Mouse (Mus musculus) embryonic fibroblast, embryonic 13.5 days (primary cell): ENCODE results near the gene Sik2. TPM values are rescaled to one million over a fixed set of nuclear protein-coding genes. Genes with fewer than 3 reads are reported as not detected.

Experiments
- H3K27ac ChIP-seq: 2 replicates; pipeline ENCODE4 v1.5.1; 2012; ENCODE audit warnings: low read length, control low read depth, inconsistent platforms; ENCODE audit not compliant: insufficient read depth
- H3K4me1 ChIP-seq: 2 replicates; pipeline ENCODE4 v1.6.1; 2011; ENCODE audit warnings: low read length; ENCODE audit not compliant: control insufficient read depth, insufficient read depth
- H3K4me3 ChIP-seq: 2 replicates; pipeline ENCODE4 v1.5.1; 2011; ENCODE audit warnings: mild to moderate bottlenecking, control low read depth, low read length; ENCODE audit not compliant: insufficient read depth
- CTCF ChIP-seq: IDR thresholded peaks from 2 replicates; pipeline ENCODE4 v1.5.1; 2011; ENCODE audit warnings: mild to moderate bottlenecking, control low read depth, low read length, moderate library complexity, borderline replicate concordance; ENCODE audit not compliant: insufficient read depth
- POLR2A ChIP-seq: IDR thresholded peaks from 2 replicates; pipeline ENCODE4 v1.6.1; 2011; ENCODE audit warnings: low read depth, mild to moderate bottlenecking, control low read depth, low read length, moderate library complexity
- polyA plus RNA-seq: library from polyadenylated mRNA; stranded (reverse); fragments of >200 nt; gene quantifications from 2 replicates; pipeline ENCODE4 v1.2.4, GENCODE M21; 2011; ENCODE audit warnings: low read depth; ENCODE audit not compliant: missing spikeins, insufficient read length

Gene Sik2
- polyA plus RNA-seq, 1 experiment = 22.1 TPM

DNA sequence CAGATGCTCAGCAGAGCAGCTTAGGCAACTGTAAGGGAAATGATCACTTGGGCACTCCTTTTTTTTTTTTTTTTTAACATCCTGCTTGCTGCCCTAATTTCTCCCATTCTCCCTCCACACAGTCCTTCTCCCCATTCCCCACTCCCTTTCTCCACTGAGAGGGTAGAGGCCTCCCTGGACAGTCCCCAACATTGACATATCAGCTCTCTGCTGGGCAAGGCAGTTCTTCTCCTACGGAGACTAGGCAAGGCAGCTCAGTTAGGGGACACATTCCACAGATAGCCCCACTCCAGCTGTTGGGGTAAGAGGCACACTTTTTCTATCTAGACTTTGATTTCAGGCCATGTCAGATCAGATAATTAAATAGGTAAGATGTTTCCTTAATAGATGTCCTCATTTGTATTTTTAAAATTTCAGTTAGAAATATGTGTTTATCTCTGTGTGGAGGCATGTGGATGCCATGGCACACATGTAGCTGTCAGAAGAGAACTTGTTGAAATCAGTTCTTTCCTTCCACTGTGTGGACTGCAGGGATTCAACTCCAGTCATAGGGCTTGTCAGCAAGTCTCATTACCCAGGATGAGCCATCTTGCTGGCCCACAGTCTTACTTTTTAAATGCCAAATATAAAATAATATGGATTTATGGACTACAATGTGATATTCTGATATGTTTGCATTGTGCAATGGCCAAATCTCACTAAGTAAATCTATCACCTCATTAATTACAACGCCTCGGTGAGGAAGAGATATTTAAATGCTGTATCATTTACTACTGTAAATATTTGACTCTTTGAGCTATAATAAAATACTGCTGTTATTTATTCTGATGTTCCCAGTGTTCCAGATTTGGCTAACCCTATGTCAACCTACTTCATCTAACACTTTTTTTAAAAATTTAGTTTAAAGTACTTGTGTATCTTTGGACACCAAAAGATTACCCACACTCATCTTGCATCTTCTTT is 87.7 kb downstream of the Sik2 start:
- Histone ChIP-seq H3K27ac (no peak overlapping the region), H3K4me1 (no peaks in the 10 kb centered on the region), H3K4me3 (no peak overlapping the region)
- TF ChIP-seq CTCF (no peak), POLR2A (no peak)

DNA sequence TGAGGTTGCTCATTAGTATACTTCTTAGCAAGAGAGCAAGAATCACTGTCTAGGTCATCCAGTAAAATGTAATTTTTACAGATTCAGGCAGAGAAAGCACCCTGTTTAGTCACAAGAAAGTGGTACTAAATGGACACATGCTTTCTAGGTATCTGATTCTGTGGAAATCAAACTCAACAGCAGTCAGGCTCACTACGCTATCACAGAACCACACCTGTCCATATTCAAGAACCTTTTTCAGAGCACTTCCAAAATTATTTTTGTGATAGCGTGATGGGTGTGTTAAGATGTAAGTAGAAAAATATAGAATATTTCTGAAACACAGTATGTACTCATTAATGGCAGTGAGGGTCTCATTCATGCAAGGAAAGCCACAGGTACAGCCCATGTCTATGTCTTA is 89.3 kb downstream of the Sik2 start:
- no peaks in the 10 kb centered on the region for H3K4me1 ChIP-seq
- TF ChIP-seq CTCF (no peak), POLR2A (no peak)
- no peak overlapping the region for H3K27ac ChIP-seq
- H3K4me3 ChIP-seq = no peak overlapping the region

DNA sequence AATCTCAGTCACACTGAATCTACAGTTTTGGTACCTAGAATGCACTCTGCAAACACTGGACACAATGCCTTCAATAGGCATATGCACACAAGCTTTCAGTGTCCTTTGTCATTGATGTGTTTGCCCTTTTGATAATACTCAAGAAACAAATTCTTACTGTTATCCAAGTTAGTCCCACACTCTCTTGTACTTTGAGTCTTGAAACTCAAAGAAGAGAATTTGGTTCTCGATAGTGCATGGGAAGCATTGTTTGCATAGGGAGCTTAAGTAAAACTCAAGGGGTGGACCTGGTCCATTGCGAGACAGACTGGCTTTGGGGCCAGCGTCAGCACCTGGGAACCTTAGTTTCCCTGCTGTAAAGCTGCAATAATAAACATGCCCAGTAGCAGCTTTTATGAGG is 90.7 kb downstream of the Sik2 start:
- TF ChIP-seq POLR2A = no peak
- no peak for TF ChIP-seq CTCF
- Histone ChIP-seq H3K27ac (no peak overlapping the region), H3K4me1 (no peaks in the 10 kb centered on the region), H3K4me3 (no peak overlapping the region)

DNA sequence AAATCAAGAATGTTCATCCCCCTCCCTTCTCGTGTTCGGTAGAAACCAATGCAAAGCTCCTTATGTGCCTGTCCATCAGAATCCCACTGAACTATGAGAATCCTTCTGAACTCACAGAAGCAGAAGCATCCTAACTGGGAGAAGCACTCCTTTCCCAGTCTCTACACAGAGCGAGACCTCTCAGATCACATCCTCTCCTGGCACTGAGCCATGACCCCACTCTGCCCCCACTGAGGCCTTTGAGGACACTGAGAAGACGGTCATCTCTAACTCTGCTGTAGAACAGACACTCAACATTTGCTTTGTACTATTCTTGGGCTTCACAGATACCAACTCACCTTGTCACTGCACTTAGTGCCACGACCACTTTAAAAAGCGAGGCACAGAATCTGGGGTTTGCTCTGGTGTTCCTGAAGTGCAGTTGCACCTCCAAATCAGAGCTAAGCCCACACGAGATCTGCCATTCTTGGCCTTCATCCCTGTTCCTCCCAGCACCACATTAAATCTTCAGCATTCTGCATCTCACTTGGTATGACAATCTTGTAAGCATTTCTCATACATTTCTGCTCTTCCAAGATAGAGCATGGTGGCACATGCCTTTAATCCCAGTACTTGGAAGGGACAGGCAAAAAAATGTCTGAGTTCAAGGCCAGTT is 96.9 kb downstream of the Sik2 start:
- Histone ChIP-seq H3K4me3 (no peak overlapping the region), H3K4me1 (no peaks in the 10 kb centered on the region), H3K27ac (no peak overlapping the region)
- no peak for TF ChIP-seq CTCF

DNA sequence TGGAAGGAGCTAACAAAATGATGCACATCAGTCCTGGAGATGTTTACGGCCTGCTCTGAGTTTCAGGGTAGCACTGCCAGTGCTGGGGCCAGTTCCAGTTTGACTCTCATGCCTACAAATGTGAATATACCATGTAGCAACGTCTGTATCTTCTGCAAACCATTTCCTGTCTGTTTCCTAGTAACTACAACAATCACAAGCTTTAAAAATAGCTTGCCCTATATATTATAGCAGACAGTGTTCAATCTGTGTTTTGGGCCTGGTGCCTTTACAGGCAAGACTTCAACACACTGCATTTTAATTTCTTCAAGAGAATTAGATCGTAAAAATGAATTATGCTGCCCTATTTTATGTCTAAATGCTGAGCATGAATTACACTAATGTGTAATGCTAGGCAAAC is 103.6 kb downstream of the Sik2 start:
- Histone ChIP-seq H3K4me1 (peaks cover 6% of the 10 kb centered on the region; the same call in 1 of the 2 replicates), H3K27ac (no peak overlapping the region), H3K4me3 (no peak overlapping the region)
- TF ChIP-seq POLR2A (no peak), CTCF (no peak)

DNA sequence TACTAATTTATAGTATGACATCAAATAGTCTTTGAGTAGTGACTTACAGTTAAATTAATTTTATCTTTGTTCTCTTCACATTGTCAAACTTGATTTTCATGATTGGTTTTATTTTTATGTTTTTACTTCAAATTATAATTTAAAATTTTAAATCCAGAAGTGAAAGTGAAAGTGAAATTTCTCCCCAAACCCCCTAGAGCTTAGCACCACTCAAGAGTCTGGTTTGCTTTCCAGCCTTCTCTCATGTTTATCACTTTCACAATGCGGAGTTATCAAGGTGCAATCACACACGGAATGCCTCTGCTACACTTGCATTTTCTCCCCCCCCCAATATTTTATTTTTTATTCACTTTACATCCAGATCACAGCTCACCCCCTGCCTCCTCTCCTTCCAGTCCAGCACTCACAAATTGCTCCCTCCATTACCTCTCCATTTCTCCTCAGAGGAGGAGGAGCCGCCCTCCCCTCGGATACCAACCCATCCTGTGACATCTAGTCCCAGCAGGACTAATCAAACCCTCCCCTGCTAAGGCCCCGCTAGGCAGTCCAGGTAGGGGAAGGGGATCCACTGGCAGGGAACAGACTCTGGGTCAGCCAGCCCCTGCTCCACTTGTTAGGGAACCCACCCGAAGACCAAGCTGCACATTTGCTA is 104.6 kb downstream of the Sik2 start:
- Histone ChIP-seq H3K4me1 (peaks cover 10% of the 10 kb centered on the region), H3K27ac (no peak overlapping the region), H3K4me3 (no peak overlapping the region)
- no peak for TF ChIP-seq POLR2A
- no peak for TF ChIP-seq CTCF

DNA sequence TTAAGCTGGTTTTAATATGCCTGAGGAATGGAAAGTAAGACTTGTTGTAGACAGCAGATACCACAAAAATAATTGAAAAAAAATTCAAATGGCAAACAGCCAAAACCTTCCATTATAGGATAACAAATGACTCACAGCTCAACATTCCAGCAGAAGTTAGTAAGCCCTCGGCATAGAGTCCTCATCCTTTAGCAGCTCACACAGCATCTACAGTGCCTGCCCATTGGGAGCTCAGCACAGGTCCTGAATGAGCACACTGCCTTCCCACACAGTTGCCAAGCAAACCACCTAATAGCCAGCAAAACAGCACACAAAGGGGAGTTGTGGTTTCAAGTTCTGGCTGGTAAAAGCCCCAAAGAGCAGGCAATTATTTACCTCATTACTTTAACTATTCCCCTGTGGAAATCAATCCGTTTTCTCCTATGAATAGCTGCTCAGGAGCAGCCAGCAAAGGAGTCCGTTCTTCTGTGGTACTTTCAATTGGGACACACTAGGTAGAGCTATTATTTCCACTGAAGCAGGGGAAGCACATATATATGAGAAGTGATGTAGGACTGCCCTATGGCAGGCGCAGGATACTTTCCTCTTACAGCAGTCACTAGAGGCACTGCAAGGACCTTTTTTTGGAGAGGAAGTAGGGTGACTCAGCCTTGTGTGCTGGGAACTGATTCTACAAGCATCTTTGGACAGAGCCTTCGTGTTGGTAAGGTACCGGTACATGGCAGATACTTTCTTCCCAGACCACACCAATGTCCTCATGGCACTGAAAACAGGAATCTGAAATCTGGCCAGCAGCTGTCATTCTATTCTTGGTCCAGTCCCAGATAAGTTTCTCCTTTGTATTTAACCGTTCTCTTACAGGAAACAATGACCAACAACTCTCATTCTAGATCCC is 108.6 kb downstream of the Sik2 start:
- H3K27ac ChIP-seq = peak overlapping the region; percentile 96
- TF ChIP-seq CTCF (no peak), POLR2A (no peak)

DNA sequence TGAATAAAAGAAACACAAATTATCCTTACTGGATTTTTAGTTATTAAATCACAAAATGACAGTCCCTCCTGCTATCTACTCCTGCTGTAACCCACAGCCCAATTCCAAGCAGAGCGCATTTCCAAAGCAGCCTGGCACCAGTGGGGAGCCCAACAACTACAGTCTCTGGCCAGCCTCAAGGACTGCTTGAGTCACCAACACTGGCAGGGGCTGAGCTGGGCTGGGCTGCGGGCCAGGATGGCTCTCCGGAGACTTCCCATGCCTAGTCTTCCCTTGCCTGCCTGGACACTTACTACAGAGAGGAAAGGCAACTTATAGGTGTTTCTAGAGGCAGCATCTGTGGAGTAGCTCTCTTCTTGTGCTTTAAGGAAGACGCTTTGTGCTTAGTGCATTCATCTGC is 115.2 kb downstream of the Sik2 start:
- TF ChIP-seq POLR2A = no peak
- no peak for TF ChIP-seq CTCF
- Histone ChIP-seq H3K4me1 (no peaks in the 10 kb centered on the region), H3K4me3 (no peak overlapping the region), H3K27ac (no peak overlapping the region)

More for the DNA sequence above, 108.6 kb downstream of the Sik2 start:
- H3K4me1 ChIP-seq = peaks cover 14% of the 10 kb centered on the region
- no peak overlapping the region for H3K4me3 ChIP-seq

DNA sequence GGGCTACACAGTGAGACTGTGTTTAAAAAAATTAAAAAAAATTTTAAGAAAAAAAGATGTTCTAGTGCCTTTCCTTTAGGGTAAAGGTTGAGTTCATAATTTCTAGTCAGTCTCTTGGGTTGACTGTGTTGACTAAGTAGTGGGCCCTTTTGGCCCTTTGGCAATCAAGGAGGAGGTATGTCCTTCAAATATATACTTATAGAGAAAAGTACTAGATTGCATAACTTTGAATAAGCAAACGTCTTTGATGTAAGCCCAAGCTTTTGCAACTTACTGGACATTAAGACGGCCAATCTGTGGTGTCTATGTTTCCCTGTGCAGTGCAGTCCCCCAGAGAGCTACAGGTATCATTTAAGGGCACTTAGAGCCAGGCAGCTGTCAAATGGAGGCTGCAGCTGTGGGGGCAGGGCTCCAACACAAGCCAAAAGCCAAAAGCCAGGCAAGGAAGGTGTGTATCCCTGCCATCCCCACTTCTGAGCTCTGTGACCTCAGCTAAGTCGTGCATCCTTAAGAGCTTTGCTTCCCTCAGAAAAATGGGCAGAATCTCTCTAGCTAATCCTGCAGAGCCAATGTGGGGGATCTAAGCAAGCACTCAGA is 118.3 kb downstream of the Sik2 start:
- TF ChIP-seq CTCF (no peak), POLR2A (no peak)
- Histone ChIP-seq H3K27ac (no peak overlapping the region), H3K4me3 (no peak overlapping the region), H3K4me1 (peaks cover 23% of the 10 kb centered on the region)

DNA sequence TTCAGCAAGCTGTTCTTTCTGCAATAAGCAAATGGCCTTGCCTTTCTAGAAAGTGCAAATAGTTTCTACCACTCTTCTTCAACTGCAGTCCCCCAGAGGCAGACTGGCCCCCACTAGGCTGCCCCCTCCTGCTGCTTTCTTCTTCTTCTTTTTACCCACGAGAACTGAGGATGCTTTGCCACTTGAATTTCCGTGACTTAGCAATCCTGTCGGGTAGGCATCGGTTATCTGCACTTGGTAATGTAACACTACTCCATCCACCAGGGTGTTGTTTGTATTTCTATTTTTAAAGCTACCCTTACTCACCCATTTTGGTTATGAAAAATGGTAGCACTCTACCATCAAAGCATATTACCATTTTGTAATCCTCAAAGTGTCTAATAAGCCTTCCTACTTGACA is 118.9 kb downstream of the Sik2 start:
- no peak overlapping the region for H3K27ac ChIP-seq
- H3K4me1 ChIP-seq = peaks cover 28% of the 10 kb centered on the region
- TF ChIP-seq POLR2A (no peak), CTCF (no peak)
- no peak overlapping the region for H3K4me3 ChIP-seq
